Mouse (Mus musculus): ENCODE measurements around the gene Sgcb. TPM values are rescaled to one million over a fixed set of nuclear protein-coding genes. Genes with fewer than 3 reads are reported as not detected.

Sgcb gene
- polyA plus RNA-seq (2012; rRNA removed) = 20.1 and 21.7 TPM in 2 replicates

DNA sequence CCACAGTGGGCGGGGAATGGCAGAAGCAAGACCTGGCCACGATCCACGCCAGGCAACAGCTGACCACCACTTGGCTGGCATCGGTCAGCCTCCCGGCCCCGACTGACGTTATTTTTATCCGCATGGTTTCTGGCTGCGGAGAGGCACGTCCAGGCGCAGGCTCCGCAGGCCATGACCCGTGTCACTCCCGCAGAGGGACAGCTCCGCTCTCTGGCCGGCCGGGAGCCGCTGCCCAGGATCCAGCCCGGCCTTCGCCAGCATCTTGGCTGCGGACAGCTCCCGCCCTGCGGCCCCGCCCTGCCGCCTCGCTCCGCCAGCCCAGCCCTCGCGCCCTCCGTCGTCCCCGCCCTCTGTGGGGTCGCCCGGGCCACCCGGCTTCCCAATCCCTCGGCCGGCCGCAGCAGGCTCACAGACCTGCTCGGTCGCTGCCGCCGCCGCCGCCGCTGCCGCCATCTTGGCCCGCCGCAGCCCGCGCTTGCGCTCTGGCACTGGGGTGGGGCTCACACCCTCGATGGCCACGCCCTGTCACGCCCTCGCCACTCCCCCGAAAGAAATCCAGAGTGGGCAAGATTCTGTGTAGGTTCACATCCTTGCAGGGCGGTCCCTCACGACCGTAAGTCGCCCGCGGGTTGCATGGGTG lies at the start of gene Sgcb:
Gene Sgcb, minus strand, starts transcription at position 530 of the 640 bp plus-strand sequence.
- Histone ChIP-seq H3K4me1 (ENCODE audit: control insufficient read depth, insufficient read depth, low read length) (no peaks in the 10 kb centered on the region; the same call in none of the 2 replicates), H3K27me3 (ENCODE audit: control insufficient read depth, insufficient read depth, low read length) (no peaks in the 10 kb centered on the region)

DNA sequence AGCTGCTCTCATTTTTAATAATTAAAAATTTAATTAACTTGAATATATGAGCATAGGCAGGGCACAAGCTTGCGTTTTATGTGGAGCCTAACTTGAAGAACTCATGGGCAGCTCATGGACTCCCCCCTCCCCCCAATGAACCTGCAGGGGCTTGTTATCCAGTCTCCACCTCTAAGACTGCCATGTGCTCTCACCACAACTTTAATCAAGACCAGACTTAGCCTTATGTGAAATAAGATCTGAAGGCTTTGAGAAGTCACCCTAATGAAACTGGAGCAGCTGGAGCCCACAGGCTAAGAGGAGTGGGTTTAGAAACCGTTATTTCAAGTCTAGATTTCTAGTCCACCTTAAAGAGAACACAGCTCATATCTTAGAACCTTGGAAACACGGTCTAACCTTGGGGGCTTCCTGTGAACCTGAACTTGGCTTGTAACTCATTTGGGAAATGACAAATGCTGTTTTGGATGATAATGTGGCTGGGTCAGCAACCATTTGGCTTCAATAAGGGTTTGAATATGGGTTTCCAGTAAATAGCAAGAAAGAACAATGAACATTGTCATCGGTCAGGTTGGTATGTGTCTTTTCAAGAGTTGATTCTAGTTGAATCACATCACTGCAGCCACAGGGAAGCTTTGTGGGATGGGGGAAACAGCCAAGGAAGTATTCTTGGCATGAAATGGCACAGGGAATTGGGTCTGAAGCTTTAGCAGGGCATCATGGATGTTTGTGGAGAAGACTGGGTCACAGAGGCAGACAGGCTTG lies 46.8 kb upstream of the Sgcb start:
- Histone ChIP-seq H3K36me3 (ENCODE audit: control insufficient read depth, insufficient read depth, low read length) (no peaks in the 10 kb centered on the region), H3K4me1 (ENCODE audit: control insufficient read depth, insufficient read depth, low read length) (no peaks in the 10 kb centered on the region), H3K27me3 (ENCODE audit: control insufficient read depth, insufficient read depth, low read length) (no peaks in the 10 kb centered on the region), H3K27ac (ENCODE audit: control insufficient read depth, insufficient read depth, low read depth, low read length) (no peak overlapping the region), H3K4me3 (ENCODE audit: control insufficient read depth, low read depth, low read length) (no peak overlapping the region)
- TF ChIP-seq POLR2A (IDR thresholded peaks at IDR 0.05; ENCODE audit: control insufficient read depth, low read depth, low read length) (no peak), CTCF (IDR thresholded peaks at IDR 0.05; ENCODE audit: control insufficient read depth, insufficient read depth, insufficient replicate concordance, low read depth, low read length) (no peak)

More for the DNA sequence above, at the start of gene Sgcb:
- TF ChIP-seq POLR2A (IDR thresholded peaks at IDR 0.05; ENCODE audit: control insufficient read depth, low read depth, low read length) (peak; percentile 73), CTCF (IDR thresholded peaks at IDR 0.05; ENCODE audit: control insufficient read depth, insufficient read depth, insufficient replicate concordance, low read depth, low read length) (no peak)
- 0 out of 2 replicates have a peak, but pooled peaks cover 1% of the 10 kb centered on the region for H3K36me3 ChIP-seq (ENCODE audit: control insufficient read depth, insufficient read depth, low read length)
- no peak within 1 kb of the TSS for H3K27ac ChIP-seq (ENCODE audit: control insufficient read depth, insufficient read depth, low read depth, low read length)
- H3K4me3 ChIP-seq (ENCODE audit: control insufficient read depth, low read depth, low read length) = peak within 1 kb of the TSS; percentile 94

DNA sequence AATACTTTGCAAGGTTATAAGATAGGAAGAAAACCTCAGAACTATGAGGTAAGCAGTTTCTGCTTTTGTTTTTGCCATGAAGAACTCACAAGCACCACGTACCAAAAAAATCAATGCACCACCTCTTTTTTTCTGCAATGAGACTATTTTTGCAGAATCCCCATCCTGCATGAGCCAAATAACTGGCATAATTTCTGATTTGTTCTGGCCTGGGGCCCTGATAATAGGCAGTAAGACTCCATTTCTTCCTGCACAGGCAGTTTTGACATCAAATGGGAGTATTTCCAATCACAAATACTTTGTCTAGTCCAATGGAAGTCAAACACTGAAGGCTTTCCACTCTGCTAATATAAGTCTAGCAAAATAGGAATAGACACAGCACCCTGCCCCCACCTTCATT lies 46.2 kb upstream of the Sgcb start:
- no peaks in the 10 kb centered on the region for H3K4me1 ChIP-seq (ENCODE audit: control insufficient read depth, insufficient read depth, low read length)
- H3K36me3 ChIP-seq (ENCODE audit: control insufficient read depth, insufficient read depth, low read length) = no peaks in the 10 kb centered on the region
- H3K4me3 ChIP-seq (ENCODE audit: control insufficient read depth, low read depth, low read length) = no peak overlapping the region
- H3K27ac ChIP-seq (ENCODE audit: control insufficient read depth, insufficient read depth, low read depth, low read length) = no peak overlapping the region
- TF ChIP-seq CTCF (IDR thresholded peaks at IDR 0.05; ENCODE audit: control insufficient read depth, insufficient read depth, insufficient replicate concordance, low read depth, low read length) (no peak), POLR2A (IDR thresholded peaks at IDR 0.05; ENCODE audit: control insufficient read depth, low read depth, low read length) (no peak)
- H3K27me3 ChIP-seq (ENCODE audit: control insufficient read depth, insufficient read depth, low read length) = no peaks in the 10 kb centered on the region

DNA sequence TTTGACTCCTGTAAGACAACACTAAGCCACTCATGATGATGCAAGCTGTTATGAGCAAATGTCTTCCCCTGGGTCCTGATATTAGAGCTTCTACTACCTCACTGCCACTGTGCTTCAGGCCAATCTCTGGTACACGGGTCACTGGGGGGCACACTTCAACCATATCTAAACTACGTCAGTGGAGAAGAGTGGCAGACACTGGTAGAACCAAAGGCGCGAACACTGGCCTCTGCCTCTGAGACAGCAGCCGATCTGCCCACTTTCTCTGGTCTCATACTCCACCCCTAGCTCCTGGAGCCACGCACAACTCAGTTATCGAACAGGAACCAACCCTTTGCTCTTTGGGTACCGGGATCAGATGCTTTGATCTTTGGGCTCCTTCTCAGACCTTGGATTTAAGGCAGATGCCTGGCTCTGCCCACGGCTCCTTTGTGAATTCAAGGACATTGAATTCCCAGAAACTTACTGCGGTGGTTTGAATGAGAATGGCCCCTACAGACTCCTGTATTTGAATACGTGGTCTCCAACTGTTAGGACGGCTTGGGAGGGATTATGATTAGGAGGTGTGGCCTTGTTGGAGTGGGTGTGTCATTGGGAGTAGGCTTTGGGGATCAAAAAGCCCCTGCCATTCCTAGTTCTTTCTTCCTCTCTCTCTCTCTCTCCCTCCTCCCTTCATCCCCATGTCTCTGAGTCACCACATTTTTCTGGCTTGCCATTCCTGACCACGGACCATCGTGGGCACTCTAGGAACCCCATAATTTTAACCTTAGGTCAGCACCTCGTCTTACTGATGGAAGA lies 44.3 kb upstream of the Sgcb start:
- no peak overlapping the region for H3K27ac ChIP-seq (ENCODE audit: control insufficient read depth, insufficient read depth, low read depth, low read length)
- H3K36me3 ChIP-seq (ENCODE audit: control insufficient read depth, insufficient read depth, low read length) = no peaks in the 10 kb centered on the region
- no peaks in the 10 kb centered on the region for H3K27me3 ChIP-seq (ENCODE audit: control insufficient read depth, insufficient read depth, low read length)
- no peaks in the 10 kb centered on the region; the same call in 1 of the 2 replicates for H3K4me1 ChIP-seq (ENCODE audit: control insufficient read depth, insufficient read depth, low read length)
- H3K4me3 ChIP-seq (ENCODE audit: control insufficient read depth, low read depth, low read length) = no peak overlapping the region
- TF ChIP-seq POLR2A (IDR thresholded peaks at IDR 0.05; ENCODE audit: control insufficient read depth, low read depth, low read length) (no peak), CTCF (IDR thresholded peaks at IDR 0.05; ENCODE audit: control insufficient read depth, insufficient read depth, insufficient replicate concordance, low read depth, low read length) (no peak)

DNA sequence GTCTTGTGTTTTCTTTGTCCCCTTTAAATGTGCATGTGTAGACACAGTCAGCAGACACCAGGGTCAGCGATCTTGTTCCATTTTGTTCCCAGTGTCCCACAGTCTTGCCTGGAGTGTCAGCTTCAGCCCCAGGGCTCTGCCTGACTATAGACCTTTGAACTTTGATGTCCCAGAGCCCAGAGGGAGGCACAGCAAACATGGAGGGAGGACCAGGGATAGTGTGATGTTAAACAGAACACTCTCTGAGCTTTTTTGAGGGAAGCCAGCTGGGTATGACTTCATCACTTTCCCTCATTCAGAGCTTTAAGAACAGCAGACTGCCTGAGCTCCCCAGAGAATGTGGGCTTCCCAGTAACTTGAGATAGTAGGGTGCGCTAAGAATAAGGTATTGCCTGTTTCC lies 42.6 kb upstream of the Sgcb start:
- Histone ChIP-seq H3K27ac (ENCODE audit: control insufficient read depth, insufficient read depth, low read depth, low read length) (no peak overlapping the region), H3K4me3 (ENCODE audit: control insufficient read depth, low read depth, low read length) (no peak overlapping the region), H3K36me3 (ENCODE audit: control insufficient read depth, insufficient read depth, low read length) (no peaks in the 10 kb centered on the region), H3K27me3 (ENCODE audit: control insufficient read depth, insufficient read depth, low read length) (no peaks in the 10 kb centered on the region), H3K4me1 (ENCODE audit: control insufficient read depth, insufficient read depth, low read length) (no peaks in the 10 kb centered on the region; the same call in 1 of the 2 replicates)
- TF ChIP-seq CTCF (IDR thresholded peaks at IDR 0.05; ENCODE audit: control insufficient read depth, insufficient read depth, insufficient replicate concordance, low read depth, low read length) (no peak), POLR2A (IDR thresholded peaks at IDR 0.05; ENCODE audit: control insufficient read depth, low read depth, low read length) (no peak)

DNA sequence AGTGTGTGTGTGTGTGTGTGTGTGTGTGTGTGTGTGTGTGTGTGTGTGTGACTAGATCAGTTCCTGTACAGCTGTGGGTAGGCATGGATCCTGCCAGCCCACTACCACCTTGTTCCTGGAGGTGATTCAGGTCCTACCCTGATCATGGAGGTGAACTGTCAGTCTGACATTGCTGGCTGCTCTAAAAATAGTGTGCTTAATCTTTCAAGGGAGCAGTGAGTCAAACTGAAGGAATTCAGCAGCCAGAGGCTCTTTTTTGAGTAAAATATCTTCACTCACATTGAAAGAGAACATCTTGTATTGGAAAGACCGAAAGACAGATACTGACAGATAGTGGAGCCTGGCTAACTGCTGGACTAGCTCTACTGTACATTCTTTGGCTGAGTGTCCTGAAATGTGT lies 41.0 kb upstream of the Sgcb start:
- 0 out of 2 replicates have a peak overlapping the region, but pooled peaks have one; percentile 58 for H3K27ac ChIP-seq (ENCODE audit: control insufficient read depth, insufficient read depth, low read depth, low read length)
- no peak overlapping the region for H3K4me3 ChIP-seq (ENCODE audit: control insufficient read depth, low read depth, low read length)
- no peaks in the 10 kb centered on the region for H3K27me3 ChIP-seq (ENCODE audit: control insufficient read depth, insufficient read depth, low read length)
- TF ChIP-seq POLR2A (IDR thresholded peaks at IDR 0.05; ENCODE audit: control insufficient read depth, low read depth, low read length) (no peak), CTCF (IDR thresholded peaks at IDR 0.05; ENCODE audit: control insufficient read depth, insufficient read depth, insufficient replicate concordance, low read depth, low read length) (no peak)
- H3K4me1 ChIP-seq (ENCODE audit: control insufficient read depth, insufficient read depth, low read length) = no peaks in the 10 kb centered on the region; the same call in 1 of the 2 replicates
- no peaks in the 10 kb centered on the region for H3K36me3 ChIP-seq (ENCODE audit: control insufficient read depth, insufficient read depth, low read length)

DNA sequence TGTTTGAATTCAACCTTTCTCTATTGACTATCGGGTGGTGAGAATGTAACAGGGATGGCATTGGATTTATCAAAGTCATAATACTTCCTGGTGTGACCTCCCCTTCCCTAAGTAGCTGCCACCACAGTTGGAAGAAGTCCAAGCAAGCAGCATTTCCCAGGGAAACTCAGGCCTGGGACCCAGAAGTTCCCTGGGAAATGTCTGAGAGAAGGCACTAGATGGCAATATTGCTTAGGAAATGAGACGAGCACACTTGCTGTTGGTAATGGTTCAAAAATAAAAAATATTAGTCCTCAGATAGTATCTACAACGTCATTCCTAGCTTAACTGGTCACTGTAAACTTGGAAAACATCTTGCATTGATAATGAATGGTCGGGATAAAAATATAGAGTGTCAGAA lies 38.6 kb upstream of the Sgcb start:
- no peaks in the 10 kb centered on the region; the same call in 1 of the 2 replicates for H3K4me1 ChIP-seq (ENCODE audit: control insufficient read depth, insufficient read depth, low read length)
- TF ChIP-seq POLR2A (IDR thresholded peaks at IDR 0.05; ENCODE audit: control insufficient read depth, low read depth, low read length) (no peak), CTCF (IDR thresholded peaks at IDR 0.05; ENCODE audit: control insufficient read depth, insufficient read depth, insufficient replicate concordance, low read depth, low read length) (no peak)
- H3K27me3 ChIP-seq (ENCODE audit: control insufficient read depth, insufficient read depth, low read length) = no peaks in the 10 kb centered on the region
- no peak overlapping the region for H3K4me3 ChIP-seq (ENCODE audit: control insufficient read depth, low read depth, low read length)
- no peaks in the 10 kb centered on the region for H3K36me3 ChIP-seq (ENCODE audit: control insufficient read depth, insufficient read depth, low read length)
- no peak overlapping the region for H3K27ac ChIP-seq (ENCODE audit: control insufficient read depth, insufficient read depth, low read depth, low read length)
